ENCODE assay signal across 18 mouse cellular contexts in the genomic region with DNA sequence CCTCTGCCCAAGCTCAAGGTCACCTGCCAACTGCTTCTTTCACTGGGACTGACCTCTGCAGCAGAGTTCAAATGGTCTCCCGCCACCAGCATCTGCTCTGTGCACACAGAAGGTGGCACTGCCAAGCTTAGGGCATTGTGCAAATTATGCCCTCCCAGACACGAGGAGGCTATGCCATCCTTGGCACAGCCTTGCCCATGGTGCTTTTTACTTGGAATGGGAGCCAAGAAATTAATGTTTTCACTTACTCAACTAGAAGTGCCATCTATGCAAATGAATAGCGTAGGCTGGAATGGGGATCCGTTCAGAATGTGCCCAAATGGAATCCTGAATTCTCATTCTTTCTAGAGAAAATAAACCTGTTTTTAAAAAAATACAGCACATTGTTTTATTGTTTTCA.
DNase-seq lines count a peak whose midpoint lies in the region; ATAC-seq lines count a peak whose summit lies in the region.
"Had no signal": no experiment of that assay in that cellular context is flagged by ENCODE, and none has a peak within 500 bp of the region (broad histone marks: within the 10 kb centered on the region; RNA-seq: fewer than 3 reads in every experiment).

No protein-coding gene starts in this region.

- ATAC-seq in frontal cortex, adult (ENCODE audit: low TSS enrichment), result peak; percentile 62
- ATAC-seq: CD4-positive, CD25-positive, alpha-beta regulatory T cell, adult 4 months; forebrain, embryonic 13.5 days; intestine, embryonic 15.5 days had no signal

- intact Hi-C loops in left cerebral cortex, postnatal 4 days (cut with DNase I), result no loop called here
- intact Hi-C loops in left cerebral cortex, postnatal 36 days (cut with DNase I), result no loop called here

- peak; percentile 18 for DNase-seq in adrenal gland, postnatal 10 days
- DNase-seq in adrenal gland, postnatal 36 days, result no peak
- no peak for DNase-seq in frontal cortex, postnatal 10 days (ENCODE audit: low spot score in 2 of 2)
- peak; percentile 38 for DNase-seq in left cerebral cortex, postnatal 4 days
- no peak for DNase-seq in left cerebral cortex, postnatal 36 days (ENCODE audit: low spot score in 2 of 2)
- peak; percentile 70 for DNase-seq in brain, adult 2 months (ENCODE audit: low read depth, low spot score)
- no peak for DNase-seq in embryo, embryonic 10.5 days (ENCODE audit: low spot score)
- DNase-seq: B cell, adult 2 months; cerebellum, adult 2 months; cerebellum, postnatal 36 days; gastrocnemius, postnatal 10 days; heart, adult 18-20 months; heart, postnatal 10 days; heart, postnatal 4 days had no signal

Comparison
In these comparisons a context has a peak if more than half of its experiments do, and no peak if none do; other contexts are left out.
1. DNase-seq: peak in adrenal gland, postnatal 10 days (single experiment), left cerebral cortex, postnatal 4 days (single experiment) and brain, adult 2 months (single experiment); none in adrenal gland, postnatal 36 days (0 of 2), frontal cortex, postnatal 10 days (0 of 2), left cerebral cortex, postnatal 36 days (0 of 2) and embryo, embryonic 10.5 days (single experiment).